Mouse (Mus musculus) adipocyte (in vitro differentiated cells): ENCODE measurements around the gene Zfp335.
A peak's percentile ranks its signal among the peaks of the same experiment; 100 is the strongest.
"Not testable (repeated sequence)": the region's sequence is repeated elsewhere in the genome, so short reads cannot be mapped to it uniquely, and the experiment has no call there.

ENCODE experiments used
- DNase-seq: peaks from one replicate; pipeline ENCODE4 v3.0.0-alpha.2; 2016; ENCODE audit warnings: low spot score

Zfp335 gene

DNA sequence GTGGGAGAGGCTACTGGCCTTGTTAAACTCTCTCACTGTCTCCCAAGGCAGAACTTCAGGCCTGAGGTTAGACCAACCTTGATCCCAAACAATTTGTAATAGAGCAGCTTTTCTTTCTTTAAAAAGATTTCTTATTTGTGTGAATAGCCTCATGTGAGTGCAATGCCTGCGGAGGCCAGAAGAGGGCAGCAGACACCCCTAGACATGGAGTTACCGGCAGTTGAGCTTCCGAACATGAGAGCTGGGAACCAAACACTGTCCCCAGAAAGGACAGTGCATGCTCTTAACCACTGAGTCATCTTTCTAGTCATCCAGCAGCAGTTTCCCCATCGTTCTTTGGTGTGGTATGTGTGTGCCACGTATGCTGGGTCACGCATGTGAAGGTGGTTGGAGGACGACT lies 44.0 kb downstream of the Zfp335 start:
- no peak for DNase-seq

DNA sequence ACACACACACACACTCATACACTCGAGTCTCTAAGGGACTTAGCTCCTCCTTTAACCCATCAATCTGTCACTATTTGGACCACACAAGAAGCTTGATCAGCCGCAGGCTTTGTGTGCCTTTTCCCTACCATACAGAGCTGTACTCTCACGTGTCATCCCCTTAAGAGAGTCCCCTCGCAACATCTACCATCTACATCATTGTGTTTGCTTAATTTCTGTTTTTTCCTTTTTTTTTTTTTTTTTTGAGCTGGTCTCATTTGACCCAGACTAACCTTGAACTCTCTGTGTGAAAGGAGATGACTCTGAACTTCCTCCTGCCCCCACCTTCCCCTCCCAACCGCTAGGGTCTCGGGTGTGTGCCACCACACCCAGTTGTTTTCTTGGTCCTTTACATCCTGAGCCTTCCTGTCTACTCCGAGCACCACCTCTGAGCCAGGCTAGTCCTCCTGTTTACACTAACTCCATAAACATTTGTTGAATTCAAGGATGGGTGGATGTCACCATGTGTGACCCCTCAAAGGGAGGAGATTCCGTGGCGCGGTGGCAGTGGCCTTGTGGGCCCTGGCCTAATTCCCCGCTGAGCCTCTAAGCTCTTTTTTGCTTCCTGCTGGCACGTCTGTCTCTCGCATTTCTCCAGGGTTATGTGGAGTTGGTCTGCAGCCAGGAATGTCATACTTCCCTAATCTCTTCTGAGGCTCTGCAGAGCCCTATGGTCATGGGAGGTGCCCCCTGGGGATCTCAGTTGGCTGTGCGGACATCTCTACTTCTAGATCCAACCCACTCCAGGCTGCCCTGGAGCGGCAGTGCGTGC lies 44.6 kb downstream of the Zfp335 start:
- peak; percentile 85 for DNase-seq

DNA sequence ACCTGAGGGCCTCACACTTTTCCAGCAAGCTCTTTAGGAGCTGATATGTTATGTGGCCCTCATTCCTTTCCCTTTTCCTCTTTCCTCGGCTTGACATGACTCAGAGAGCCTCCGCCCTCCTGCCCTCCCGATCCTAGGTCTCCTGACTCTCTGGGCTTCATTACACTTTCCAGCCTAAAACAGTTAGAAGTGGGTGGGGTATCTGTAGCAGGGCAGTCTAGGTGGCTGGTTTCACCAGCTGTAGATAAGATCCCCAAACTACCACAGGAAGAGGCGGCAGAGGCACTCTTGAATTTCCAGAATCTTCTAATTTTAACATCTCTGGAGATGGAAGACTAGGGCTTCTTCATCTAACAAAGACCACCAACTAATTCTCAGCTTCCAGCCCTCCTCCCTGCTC lies 47.0 kb downstream of the Zfp335 start:
- DNase-seq: no peak

DNA sequence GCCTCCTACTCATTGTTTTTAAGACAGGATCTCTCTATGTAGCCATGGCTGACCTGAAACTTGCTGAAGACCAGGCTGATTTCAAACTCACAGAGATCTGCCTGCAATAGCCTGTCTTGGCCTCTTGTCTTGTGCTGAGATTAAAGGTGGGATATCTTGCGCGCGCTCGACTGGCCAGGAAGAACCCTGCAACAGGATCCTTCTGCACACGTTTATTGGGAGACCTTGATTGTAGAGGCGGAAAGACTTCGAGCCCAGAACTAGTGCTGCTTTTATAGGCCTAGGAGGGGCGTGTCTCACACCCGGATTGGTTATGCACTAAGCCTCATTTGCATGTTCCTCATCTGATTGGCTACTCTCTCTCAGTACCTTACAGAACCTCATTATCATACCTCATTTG lies 48.1 kb downstream of the Zfp335 start:
- not testable (repeated sequence) for DNase-seq

DNA sequence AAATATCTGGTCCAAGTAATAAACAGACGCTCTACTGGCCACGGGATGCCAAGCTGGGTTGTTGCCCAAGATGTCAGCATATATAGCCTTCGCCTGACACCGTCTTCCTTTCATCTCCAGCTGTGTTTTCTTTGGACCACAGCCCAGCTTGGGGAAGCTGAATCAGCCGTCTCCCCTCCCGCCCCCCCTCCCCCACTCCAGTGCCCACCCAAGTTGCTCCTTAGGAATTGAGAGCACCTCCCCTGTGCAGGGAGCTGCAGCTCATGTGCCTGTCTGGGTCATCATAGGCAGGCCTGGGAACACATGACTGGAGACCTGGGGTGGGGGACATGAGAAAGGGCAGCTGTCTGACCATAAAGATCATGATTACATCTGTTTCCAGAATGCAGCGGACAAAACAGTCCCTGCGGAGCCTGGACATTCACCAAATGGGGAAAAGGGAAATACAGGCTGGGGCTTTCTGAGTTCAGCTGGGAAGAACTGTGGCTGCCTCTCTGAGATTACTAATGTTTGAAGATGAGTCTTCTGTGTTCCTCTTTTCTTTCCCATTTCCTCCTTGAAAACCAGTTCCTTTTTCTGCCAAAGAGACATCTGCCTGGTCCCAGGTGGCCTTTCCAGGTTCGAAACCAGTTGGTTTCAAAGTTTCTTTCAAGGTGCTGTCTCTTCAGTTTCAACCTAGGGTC lies 49.2 kb downstream of the Zfp335 start:
- DNase-seq: peak; percentile 90

DNA sequence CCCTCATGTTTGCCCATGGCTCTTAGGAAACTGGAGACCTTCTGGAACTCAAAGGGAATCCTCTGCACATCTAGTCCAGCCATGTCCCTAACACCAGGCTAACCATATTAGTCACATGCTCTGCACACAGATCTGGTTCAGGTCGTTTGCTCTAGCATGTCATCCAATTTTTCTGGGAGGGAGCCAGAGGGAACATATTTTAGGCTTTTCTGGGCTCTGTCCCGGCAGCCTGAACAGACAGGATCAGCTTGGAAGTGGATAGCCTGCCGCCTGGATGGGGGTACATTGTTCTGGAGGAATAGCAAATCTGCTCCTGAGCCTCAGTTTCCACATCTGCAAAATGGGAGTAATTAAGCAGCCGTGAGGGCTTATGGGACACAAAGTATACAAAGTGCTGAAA lies 50.5 kb downstream of the Zfp335 start:
- DNase-seq: no peak

DNA sequence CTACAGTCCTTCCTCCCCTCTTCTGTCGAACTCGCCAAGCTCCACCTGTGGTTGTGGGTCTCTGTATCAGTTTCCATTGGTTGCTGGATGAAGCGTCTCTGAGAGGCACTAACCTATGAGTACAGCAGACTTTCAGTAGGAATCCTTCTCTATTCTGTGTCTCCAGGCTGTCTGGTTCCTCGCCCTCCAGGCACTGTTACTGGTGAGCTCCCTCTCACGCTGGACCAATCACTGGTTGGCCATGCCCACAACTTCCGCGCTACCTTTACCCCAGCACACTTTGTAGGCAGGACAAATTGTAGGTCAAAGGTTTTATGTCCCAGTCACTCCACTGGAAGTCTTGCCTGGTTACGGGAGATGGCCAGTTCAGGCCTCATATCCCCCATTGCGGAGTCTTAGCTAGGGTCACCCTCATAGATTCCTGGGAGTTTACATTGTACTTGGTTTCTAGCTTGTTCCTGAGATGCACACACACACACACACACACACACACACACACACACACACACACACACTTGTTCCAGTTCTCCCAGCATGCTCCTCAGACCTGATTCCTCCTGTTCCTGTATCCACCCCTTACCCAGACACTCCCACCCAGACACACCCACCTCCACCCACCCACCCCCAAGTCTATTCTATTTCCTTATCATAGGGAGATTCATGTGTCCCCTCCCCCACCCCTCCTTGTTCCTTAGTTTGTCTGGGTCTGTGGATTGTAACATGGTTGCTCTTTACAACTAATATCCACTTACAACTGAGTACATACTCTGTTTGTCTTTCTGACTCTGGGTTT lies 51.7 kb downstream of the Zfp335 start:
- DNase-seq: no peak

DNA sequence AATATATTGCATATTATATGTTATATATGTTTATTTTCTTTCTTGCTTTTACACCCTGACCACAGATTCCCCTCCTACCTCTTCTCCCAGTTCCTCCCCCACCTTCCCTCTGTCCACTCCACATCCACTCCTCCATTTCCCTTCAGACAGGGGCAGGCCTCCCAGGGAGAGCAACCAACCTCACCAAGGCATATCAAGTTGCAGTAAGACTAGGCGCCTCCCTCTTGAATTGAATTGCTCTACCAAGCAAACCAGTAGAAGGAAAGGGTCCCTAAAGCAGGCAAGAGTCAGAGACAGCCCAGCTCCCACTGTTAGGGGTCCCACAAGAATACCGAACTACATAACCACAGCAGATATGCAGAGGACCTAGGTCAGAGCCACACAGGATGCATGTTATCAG lies 52.4 kb downstream of the Zfp335 start:
- DNase-seq: no peak

DNA sequence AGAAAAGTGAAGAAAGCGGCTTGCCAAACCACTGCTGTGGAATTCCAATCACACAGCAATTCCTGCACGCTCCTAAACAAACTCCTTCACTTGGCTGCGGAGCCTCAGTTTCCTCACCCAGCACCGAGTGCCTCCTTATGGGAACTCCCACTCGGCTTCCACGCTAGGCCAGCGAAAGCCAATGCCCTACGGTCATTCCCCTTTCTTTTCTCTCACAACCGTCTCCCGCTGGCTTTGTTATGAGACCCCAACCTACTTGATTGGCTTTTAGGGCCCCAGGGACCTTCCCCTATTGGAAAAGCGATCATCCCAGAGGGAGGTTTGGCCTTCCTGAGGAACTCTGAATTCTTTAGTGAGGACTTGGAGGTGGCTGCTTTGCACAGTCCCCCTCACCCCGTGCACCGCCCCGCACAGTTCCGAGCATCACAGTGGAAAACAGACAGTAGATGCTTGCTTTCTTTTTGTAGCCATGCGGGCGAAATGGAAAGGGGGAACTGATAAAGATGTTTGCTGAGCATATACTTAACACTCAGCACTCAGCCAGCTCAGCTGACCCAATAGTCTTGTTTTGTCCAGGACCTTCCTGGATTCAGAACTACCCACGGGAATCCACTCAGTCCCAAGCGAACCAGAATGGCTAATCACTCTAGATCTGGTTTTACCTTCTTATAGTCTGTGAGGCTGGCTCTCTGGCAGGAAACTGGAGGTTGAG lies 53.6 kb downstream of the Zfp335 start:
- DNase-seq: no peak

DNA sequence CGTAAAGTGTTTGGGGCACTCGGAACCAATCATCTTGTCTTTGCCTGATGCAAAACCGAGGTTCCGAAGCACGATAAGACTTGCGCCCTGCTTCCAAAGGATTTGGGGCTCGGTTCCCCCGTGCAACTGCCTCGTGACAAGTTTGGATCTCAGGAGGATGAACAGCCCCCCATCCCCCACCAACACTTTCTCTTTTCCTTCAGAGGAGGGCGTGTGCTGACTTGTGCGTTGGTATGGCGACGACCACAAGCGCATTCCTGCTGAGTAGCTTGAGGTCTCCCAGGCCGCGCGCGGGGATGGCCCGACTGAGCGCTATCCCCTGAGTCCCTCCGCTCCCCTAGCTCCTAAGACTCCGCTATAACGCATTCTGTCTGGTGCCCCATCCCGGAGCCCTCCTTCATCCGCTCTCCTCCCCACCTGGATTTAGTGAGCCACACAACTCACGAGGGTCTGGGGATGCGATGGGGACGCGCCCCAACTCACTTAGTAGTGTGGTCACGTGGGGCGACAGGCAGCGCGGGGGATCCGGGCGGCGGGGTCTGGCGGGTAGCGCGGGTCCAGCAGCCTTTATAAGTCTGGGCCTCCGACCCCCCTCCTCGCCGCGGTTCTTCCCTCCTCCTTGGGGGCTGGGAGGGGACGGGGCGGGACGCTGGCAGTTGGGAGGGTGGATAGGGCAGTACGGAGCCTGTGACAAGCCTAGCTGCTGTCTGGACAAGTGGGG lies 54.3 kb downstream of the Zfp335 start, which contains the start of gene Pltp:
TSS of gene Pltp (minus strand) at position 611 of the 721 bp plus-strand sequence.
- no peak for DNase-seq

DNA sequence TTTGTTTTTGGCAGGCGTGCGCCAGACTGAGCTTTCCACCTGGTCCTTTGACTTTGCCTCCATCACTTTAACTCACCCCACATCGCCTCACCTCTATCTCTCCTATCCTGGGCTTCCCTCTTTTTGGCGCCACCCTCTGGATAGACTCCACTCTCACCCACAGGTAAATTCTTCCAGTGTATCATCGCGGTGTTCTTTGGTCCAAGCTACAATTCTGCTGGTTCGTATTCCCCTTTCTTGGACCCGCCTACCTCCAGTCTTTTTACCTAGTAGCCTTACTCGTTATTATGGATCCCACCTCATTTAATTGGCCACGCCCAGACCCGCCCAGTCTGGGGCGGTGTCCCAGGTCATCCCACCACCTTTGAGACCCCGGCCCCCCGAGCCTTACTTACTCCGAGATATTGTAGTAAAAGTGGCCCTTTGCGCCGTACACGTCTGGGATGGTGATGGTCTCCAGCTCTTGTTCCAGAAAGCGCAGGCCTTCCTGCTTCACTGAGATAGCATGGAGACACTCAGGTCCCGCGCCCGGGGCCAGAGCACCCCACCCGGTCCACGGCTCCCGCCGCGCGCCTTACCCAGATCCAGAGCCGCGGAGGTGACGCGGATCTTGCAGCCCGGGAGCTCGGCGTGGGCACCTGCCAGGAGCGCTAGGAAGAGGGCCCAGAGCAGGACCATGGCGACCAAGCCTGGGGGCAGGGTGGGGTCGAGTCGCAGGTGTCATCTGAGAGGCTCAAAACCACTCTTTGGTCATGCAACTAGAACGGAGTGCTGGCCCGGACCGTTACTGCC lies 55.1 kb downstream of the Zfp335 start:
- DNase-seq: no peak

DNA sequence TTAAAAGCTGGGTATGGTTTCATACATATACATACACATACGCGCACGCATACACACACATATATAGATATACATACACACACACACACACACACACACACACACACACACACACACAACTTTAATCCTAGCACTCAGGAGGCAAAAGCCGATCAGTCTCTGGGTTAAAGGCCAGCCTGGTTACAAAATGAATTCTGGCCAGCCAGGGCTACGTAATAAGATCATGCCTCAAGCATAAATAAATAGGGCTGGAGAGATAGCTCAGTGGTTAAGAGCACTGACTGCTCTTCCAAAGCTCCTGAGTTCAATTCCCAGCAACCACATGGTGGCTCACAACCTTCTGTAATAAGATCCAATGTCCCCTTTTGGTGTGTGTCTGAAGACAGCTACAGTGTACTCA lies 56.0 kb downstream of the Zfp335 start:
- DNase-seq: peak; percentile 72

DNA sequence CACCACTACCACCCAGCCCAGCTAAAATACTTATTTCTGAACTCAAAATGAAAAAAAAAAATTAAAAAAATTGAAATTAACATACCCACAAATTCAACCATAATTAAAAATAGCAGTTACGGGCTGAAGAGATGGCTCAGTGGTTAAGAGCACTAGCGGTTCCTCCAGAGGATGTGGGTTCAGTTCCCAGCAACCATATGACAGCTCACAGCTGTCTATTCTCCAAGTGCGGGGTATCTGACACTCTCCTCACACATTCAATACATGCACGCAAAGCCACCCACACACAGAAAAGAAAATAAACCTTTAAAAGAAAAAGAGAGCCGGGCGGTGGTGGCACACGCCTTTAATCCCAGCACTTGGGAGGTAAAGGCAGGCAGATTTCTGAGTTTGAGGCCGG lies 61.5 kb downstream of the Zfp335 start:
- no peak for DNase-seq

DNA sequence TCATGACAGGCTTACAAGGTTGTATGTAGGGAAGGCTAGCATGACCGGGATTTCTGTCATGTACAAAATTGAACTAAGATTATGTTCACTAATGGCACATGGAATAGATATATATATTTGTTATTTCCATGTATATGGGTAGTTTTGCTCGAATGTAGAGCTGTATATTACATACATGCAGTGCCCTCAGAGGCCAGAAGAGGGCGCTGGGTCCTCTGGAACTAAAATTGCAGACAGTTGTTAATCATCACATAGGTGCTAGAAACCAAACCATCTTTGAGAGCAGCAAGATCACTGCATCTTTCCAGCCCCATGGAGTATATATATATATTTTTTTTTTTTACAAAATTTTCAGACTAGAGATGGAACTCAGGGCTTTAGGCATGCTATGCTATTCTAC lies 65.8 kb downstream of the Zfp335 start:
- DNase-seq: no peak
